Mouse (Mus musculus): Measurements from ENCODE around the gene Zfp275. TPM values are rescaled to one million over a fixed set of nuclear protein-coding genes. Genes with fewer than 3 reads are reported as not detected.
"Not testable (repeated sequence)": the region's sequence is repeated elsewhere in the genome, so short reads cannot be mapped to it uniquely, and the experiment has no call there.

Gene Zfp275
- polyA plus RNA-seq, 1 experiment from 2014 or later: 13.5 TPM

DNA sequence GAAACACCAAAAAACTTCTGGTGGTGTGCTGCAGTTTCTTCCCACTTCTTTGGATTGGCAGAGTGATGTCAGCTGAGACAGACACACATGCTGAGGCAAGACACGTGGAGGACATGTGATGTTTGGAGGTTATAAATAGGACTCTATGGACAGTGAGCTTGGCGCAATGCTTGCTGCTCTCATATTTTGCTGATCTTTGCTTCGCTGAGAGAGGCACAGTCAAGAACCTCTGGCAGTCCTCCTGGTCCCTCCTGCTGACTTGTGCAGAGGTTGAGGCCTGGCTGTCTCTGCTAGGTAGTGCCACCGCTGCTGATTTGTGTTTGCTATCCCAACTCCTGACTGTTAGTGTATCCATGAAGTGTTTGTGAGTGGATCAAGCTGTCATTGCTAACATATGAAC, 49.1 kb downstream of the Zfp275 start:
- no peak overlapping the region for H3K27ac ChIP-seq (replicated peaks; ENCODE audit: low read depth, low read length)
- DNase-seq: no peak
- ATAC-seq (ENCODE audit: low FRiP score, low TSS enrichment): no peak
- WGBS: 86% methylated on average over 4 of the region's 4 CpGs
- H3K4me1 ChIP-seq (ENCODE audit: control insufficient read depth, insufficient read depth, low read length): no peaks in the 10 kb centered on the region
- H3K27me3 ChIP-seq (ENCODE audit: control insufficient read depth, insufficient read depth, low read length): no peaks in the 10 kb centered on the region
- no peak overlapping the region for H3K9ac ChIP-seq (replicated peaks; ENCODE audit: low read length)
- no peaks in the 10 kb centered on the region for H3K36me3 ChIP-seq (ENCODE audit: control insufficient read depth, insufficient read depth, low read length)
- no peak overlapping the region for H3K4me3 ChIP-seq (replicated peaks; ENCODE audit: low read depth, low read length)
- no peaks in the 10 kb centered on the region for H3K9me3 ChIP-seq (ENCODE audit: control insufficient read depth, low read length)
- no peak overlapping the region for H3K4me2 ChIP-seq (ENCODE audit: low read length)

DNA sequence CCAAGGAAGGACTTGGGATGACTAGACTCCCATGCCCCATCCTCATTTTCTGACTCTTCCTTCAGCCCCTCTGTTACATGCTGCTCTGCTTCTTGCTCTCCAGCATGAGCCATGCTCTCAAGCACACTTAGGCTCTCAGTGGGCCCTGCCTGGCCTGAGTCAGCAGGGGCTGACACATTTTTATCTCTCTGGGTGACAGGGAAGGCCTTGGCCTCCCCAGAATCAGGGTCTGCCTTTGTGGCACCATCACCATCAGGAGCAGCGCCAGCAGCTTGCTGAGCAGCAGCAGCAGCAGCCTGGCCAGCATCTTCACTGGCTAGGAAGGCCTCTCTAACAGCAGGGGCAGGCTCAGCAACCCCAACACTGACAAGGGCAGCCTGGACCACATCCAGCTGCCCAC, 54.0 kb downstream of the Zfp275 start:
- H3K27ac ChIP-seq (replicated peaks; ENCODE audit: low read depth, low read length): no peak overlapping the region
- H3K27me3 ChIP-seq (ENCODE audit: control insufficient read depth, insufficient read depth, low read length): no peaks in the 10 kb centered on the region
- H3K9me3 ChIP-seq (ENCODE audit: control insufficient read depth, low read length): no peaks in the 10 kb centered on the region
- DNase-seq (no peak), ATAC-seq (ENCODE audit: low FRiP score, low TSS enrichment) (no peak)
- WGBS: 88% methylated on average over 1 of the region's 1 CpGs
- no peak overlapping the region for H3K4me3 ChIP-seq (replicated peaks; ENCODE audit: low read depth, low read length)
- no peak overlapping the region for H3K9ac ChIP-seq (replicated peaks; ENCODE audit: low read length)
- H3K36me3 ChIP-seq (ENCODE audit: control insufficient read depth, insufficient read depth, low read length): no peaks in the 10 kb centered on the region
- H3K4me2 ChIP-seq (ENCODE audit: low read length): no peak overlapping the region
- H3K4me1 ChIP-seq (ENCODE audit: control insufficient read depth, insufficient read depth, low read length): no peaks in the 10 kb centered on the region

DNA sequence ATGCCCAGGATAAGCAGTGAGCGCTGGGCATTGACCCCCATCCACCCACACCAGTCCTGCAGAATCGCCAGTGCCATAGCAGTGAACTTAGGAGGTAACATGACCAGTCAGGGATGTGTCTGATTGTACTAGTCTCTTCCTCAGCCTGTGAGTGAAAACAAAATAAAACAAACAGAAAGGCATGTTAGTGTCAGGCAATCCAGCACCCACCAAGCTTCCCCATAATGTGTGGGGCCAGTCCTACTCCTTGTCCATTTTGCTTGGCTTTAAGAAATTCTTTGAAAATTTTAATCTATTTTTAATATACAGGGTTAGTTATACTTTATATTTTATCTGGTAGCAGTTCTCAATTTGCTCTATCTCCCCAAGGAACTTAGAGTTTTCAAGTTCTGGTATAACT, 56.2 kb downstream of the Zfp275 start, which contains the start of gene Gm18336:
Gm18336 (minus strand) TSS at position 101 of the 400 bp plus-strand sequence.
- 60% methylated on average over 2 of the region's 2 CpGs for WGBS
- not testable (repeated sequence) for DNase-seq

DNA sequence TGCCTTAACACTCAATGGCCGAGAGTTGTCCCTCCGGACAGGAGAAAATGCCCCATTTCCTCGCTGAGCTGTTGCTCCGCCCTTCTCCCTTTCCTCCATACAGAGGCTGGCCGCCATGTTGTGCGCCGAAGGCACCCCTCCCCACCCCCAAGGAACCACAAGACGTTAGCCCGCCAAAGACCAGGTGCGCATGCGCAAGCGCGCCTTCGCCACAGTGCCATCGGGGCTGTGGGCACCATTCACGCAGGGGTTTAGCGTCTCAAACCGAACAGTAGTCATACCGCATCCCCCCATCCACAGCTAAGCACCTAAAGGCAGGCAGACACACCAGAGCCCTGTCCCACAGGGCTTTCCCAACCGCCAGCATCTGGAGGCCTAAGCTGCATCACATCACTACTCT, 58.5 kb downstream of the Zfp275 start:
- H3K4me1 ChIP-seq (ENCODE audit: control insufficient read depth, insufficient read depth, low read length): no peaks in the 10 kb centered on the region
- no peak overlapping the region for H3K4me2 ChIP-seq (ENCODE audit: low read length)
- H3K27ac ChIP-seq (replicated peaks; ENCODE audit: low read depth, low read length): no peak overlapping the region
- ATAC-seq (ENCODE audit: low FRiP score, low TSS enrichment): no peak
- no peak overlapping the region for H3K4me3 ChIP-seq (replicated peaks; ENCODE audit: low read depth, low read length)
- no peaks in the 10 kb centered on the region for H3K27me3 ChIP-seq (ENCODE audit: control insufficient read depth, insufficient read depth, low read length)
- H3K36me3 ChIP-seq (ENCODE audit: control insufficient read depth, insufficient read depth, low read length): no peaks in the 10 kb centered on the region
- H3K9ac ChIP-seq (replicated peaks; ENCODE audit: low read length): no peak overlapping the region
- no peak for DNase-seq
- WGBS: 89% methylated on average over 20 of the region's 20 CpGs
- no peaks in the 10 kb centered on the region for H3K9me3 ChIP-seq (ENCODE audit: control insufficient read depth, low read length)

More for the DNA sequence above, 56.2 kb downstream of the Zfp275 start, which contains the start of gene Gm18336:
- H3K4me2 ChIP-seq (ENCODE audit: low read length); H3K9ac ChIP-seq (replicated peaks; ENCODE audit: low read length); ATAC-seq (ENCODE audit: low FRiP score, low TSS enrichment); H3K27me3 ChIP-seq (ENCODE audit: control insufficient read depth, insufficient read depth, low read length); H3K27ac ChIP-seq (replicated peaks; ENCODE audit: low read depth, low read length); H3K4me1 ChIP-seq (ENCODE audit: control insufficient read depth, insufficient read depth, low read length); H3K9me3 ChIP-seq (ENCODE audit: control insufficient read depth, low read length); H3K36me3 ChIP-seq (ENCODE audit: control insufficient read depth, insufficient read depth, low read length); H3K4me3 ChIP-seq (replicated peaks; ENCODE audit: low read depth, low read length): not testable (repeated sequence)

DNA sequence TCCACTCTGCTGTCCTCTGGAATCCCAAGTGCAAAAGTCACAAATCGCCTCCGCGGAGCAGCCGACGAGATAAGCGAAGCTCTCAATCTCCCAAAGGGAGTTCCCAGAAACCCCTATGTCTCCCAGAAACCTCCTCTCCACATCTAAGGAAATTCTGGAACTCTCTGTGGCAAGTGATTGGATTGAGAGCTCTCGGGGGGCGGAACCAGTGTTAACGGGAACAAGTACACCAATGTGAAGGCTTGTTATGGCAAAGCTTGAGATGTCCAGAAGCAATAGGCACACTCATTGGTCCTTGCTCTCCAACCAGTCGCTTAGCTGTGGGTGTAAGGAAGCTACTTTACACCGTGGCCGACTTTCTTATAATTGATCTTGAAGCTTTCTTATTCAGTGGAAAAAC, 59.2 kb downstream of the Zfp275 start:
- H3K27ac ChIP-seq (replicated peaks; ENCODE audit: low read depth, low read length): no peak overlapping the region
- no peak overlapping the region for H3K4me3 ChIP-seq (replicated peaks; ENCODE audit: low read depth, low read length)
- no peak overlapping the region for H3K9ac ChIP-seq (replicated peaks; ENCODE audit: low read length)
- H3K9me3 ChIP-seq (ENCODE audit: control insufficient read depth, low read length): no peaks in the 10 kb centered on the region
- no peak for DNase-seq
- ATAC-seq (ENCODE audit: low FRiP score, low TSS enrichment): no peak
- no peaks in the 10 kb centered on the region for H3K36me3 ChIP-seq (ENCODE audit: control insufficient read depth, insufficient read depth, low read length)
- H3K27me3 ChIP-seq (ENCODE audit: control insufficient read depth, insufficient read depth, low read length): no peaks in the 10 kb centered on the region
- H3K4me1 ChIP-seq (ENCODE audit: control insufficient read depth, insufficient read depth, low read length): no peaks in the 10 kb centered on the region
- 91% methylated on average over 12 of the region's 12 CpGs for WGBS
- no peak overlapping the region for H3K4me2 ChIP-seq (ENCODE audit: low read length)

Other genes starting within 250 kb of the Zfp275 start
- gene Xlr3a, start 245.5 kb upstream of the Zfp275 start, polyA plus RNA-seq (2014; fragmentation: Nextera tagmentation; extraction: Ambion mirVana): 2.9 and 4.7 TPM in 2 replicates
- gene Gm14685, start 225.6 kb upstream of the Zfp275 start, polyA plus RNA-seq (2014; fragmentation: Nextera tagmentation; extraction: Ambion mirVana): 0.61 and 1.5 TPM in 2 replicates
- not detected in 2 replicates for gene Xlr5b, start 193.8 kb upstream of the Zfp275 start, polyA plus RNA-seq (2014; fragmentation: Nextera tagmentation; extraction: Ambion mirVana)
- gene DXBay18, start 193.2 kb upstream of the Zfp275 start, polyA plus RNA-seq (2014; fragmentation: Nextera tagmentation; extraction: Ambion mirVana): 0.72 and 0.86 TPM in 2 replicates
- not detected in 2 replicates for gene Spin2d, start 165.6 kb upstream of the Zfp275 start, polyA plus RNA-seq (2014; fragmentation: Nextera tagmentation; extraction: Ambion mirVana)
- gene Xlr3b, start 150.4 kb upstream of the Zfp275 start, polyA plus RNA-seq (2014; fragmentation: Nextera tagmentation; extraction: Ambion mirVana): 7.7 and 16.2 TPM in 2 replicates
- gene Xlr4b, start 128.3 kb upstream of the Zfp275 start, polyA plus RNA-seq (2014; fragmentation: Nextera tagmentation; extraction: Ambion mirVana): 0.38 TPM in 1 of 2 replicates, not detected in the other
- 30.3 and 34.9 TPM in 2 replicates for gene F8a, start 114.3 kb upstream of the Zfp275 start, polyA plus RNA-seq (2014; fragmentation: Nextera tagmentation; extraction: Ambion mirVana)
- 0.28 TPM in 1 of 2 replicates, not detected in the other for gene Xlr4c, start 99.5 kb upstream of the Zfp275 start, polyA plus RNA-seq (2014; fragmentation: Nextera tagmentation; extraction: Ambion mirVana)
- gene Xlr3c, start 77.2 kb upstream of the Zfp275 start, polyA plus RNA-seq (2014; fragmentation: Nextera tagmentation; extraction: Ambion mirVana): 0.19 and 0.25 TPM in 2 replicates
- not detected in 2 replicates for gene Xlr5a, start 49.6 kb upstream of the Zfp275 start, polyA plus RNA-seq (2014; fragmentation: Nextera tagmentation; extraction: Ambion mirVana)
- gene Xlr5c, start 49.6 kb upstream of the Zfp275 start, polyA plus RNA-seq (2014; fragmentation: Nextera tagmentation; extraction: Ambion mirVana): not detected in 2 replicates
- gene Gm45015, start 5.8 kb upstream of the Zfp275 start, polyA plus RNA-seq (2014; fragmentation: Nextera tagmentation; extraction: Ambion mirVana): not detected in 2 replicates
- gene Gm18336, start 56.1 kb downstream of the Zfp275 start, polyA plus RNA-seq (2014; fragmentation: Nextera tagmentation; extraction: Ambion mirVana): not detected in 2 replicates
- gene Zfp92, start 68.5 kb downstream of the Zfp275 start, polyA plus RNA-seq (2014; fragmentation: Nextera tagmentation; extraction: Ambion mirVana): 0.65 and 0.87 TPM in 2 replicates
- not detected in 2 replicates for gene Trex2, start 92.7 kb downstream of the Zfp275 start, polyA plus RNA-seq (2014; fragmentation: Nextera tagmentation; extraction: Ambion mirVana)
- gene Haus7, start 116.4 kb downstream of the Zfp275 start, polyA plus RNA-seq (2014; fragmentation: Nextera tagmentation; extraction: Ambion mirVana): 67.1 and 69.1 TPM in 2 replicates
- 9.2 and 30.6 TPM in 2 replicates for gene Bgn, start 141.0 kb downstream of the Zfp275 start, polyA plus RNA-seq (2014; fragmentation: Nextera tagmentation; extraction: Ambion mirVana)
- gene Atp2b3, start 160.5 kb downstream of the Zfp275 start, polyA plus RNA-seq (2014; fragmentation: Nextera tagmentation; extraction: Ambion mirVana): 4.9 and 5.0 TPM in 2 replicates